Mouse (Mus musculus): Measurements from ENCODE around the gene Bglap2.
"Not testable (repeated sequence)": the region's sequence is repeated elsewhere in the genome, so short reads cannot be mapped to it uniquely, and the experiment has no call there.

Gene Bglap2

GRCm38 (mm10) chr3:88393776-88394375 lies 15.4 kb upstream of the Bglap2 start:
- no peak for DNase-seq (ENCODE audit: low read depth, low spot score)

GRCm38 (mm10) chr3:88384364-88384763 lies 5.9 kb upstream of the Bglap2 start, which contains the start of gene Bglap:
TSS of gene Bglap (minus strand) at chr3:88384464.
- no peak for DNase-seq (ENCODE audit: low read depth, low spot score)

DNA sequence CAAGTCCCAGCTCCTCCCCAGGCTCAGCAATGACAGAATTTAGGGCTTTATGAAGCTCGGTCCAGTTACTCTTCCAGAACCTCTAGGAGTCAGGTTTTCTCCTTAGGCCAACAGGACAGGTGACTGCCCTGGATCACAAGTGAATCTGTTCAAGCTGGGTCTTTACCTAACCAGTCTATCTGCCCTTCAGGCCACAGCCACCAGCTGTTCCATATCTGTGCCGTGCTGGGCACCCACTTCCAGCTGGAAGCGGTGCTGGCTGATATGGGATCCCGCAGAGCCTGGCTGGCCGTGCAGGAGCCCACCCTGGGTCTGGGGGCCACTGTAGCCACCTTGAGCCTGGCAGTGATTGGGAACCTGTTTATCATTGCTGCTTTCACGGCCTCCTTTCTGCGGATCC lies 3.9 kb upstream of the Bglap2 start:
- DNase-seq (ENCODE audit: low read depth, low spot score): not testable (repeated sequence)

- DNase-seq (ENCODE audit: low read depth, low spot score): not testable (repeated sequence)
Measured at GRCm38 (mm10) chr3:88381389-88382315, 3.2 kb upstream of the Bglap2 start.

DNA sequence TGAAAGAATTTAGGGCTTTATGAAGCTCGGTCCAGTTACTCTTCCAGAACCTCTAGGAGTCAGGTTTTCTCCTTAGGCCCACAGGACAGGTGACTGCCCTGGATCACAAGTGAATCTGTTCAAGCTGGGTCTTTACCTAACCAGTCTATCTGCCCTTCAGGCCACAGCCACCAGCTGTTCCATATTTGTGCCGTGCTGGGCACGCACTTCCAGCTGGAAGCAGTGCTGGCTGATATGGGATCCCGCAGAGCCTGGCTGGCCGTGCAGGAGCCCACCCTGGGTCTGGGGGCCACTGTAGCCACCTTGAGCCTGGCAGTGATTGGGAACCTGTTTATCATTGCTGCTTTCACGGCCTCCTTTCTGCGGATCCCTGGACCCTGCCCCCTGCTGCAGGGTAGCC lies 1.9 kb downstream of the Bglap2 start:
- not testable (repeated sequence) for DNase-seq (ENCODE audit: low read depth, low spot score)

GRCm38 (mm10) chr3:88375750-88376626 lies 2.5 kb downstream of the Bglap2 start:
- DNase-seq (ENCODE audit: low read depth, low spot score): not testable (repeated sequence)

DNA sequence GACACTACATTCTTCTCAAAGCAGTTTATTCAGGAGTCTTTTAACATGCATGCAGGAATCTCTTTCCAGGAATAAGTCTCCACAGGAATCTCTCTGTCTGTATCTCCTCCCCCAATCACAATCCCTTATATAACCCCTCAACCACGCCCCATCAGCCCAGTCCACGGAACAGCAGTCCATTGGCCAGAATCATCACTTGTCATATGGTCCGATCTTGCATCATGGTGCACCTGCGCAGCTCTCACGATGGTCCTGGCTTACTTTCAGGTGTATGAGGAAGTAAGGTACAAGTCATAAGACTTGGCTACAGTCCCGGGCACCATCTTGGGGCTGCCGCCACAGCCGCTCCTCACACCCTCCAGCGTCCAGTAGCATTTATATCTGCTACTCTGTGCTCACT lies 5.9 kb downstream of the Bglap2 start, which contains the start of gene Bglap3:
Gene Bglap3 (minus strand): TSS at position 101 of the 400 bp plus-strand sequence.
- DNase-seq (ENCODE audit: low read depth, low spot score): not testable (repeated sequence)

- not testable (repeated sequence) for DNase-seq (ENCODE audit: low read depth, low spot score)
Measured at GRCm38 (mm10) chr3:88368511-88368910, 10.0 kb downstream of the Bglap2 start.

DNA sequence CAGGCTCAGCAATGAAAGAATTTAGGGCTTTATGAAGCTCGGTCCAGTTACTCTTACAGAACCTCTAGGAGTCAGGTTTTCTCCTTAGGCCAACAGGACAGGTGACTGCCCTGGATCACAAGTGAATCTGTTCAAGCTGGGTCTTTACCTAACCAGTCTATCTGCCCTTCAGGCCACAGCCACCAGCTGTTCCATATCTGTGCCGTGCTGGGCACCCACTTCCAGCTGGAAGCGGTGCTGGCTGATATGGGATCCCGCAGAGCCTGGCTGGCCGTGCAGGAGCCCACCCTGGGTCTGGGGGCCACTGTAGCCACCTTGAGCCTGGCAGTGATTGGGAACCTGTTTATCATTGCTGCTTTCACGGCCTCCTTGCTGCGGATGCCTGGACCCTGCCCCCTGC lies 11.0 kb downstream of the Bglap2 start:
- not testable (repeated sequence) for DNase-seq (ENCODE audit: low read depth, low spot score)

DNA sequence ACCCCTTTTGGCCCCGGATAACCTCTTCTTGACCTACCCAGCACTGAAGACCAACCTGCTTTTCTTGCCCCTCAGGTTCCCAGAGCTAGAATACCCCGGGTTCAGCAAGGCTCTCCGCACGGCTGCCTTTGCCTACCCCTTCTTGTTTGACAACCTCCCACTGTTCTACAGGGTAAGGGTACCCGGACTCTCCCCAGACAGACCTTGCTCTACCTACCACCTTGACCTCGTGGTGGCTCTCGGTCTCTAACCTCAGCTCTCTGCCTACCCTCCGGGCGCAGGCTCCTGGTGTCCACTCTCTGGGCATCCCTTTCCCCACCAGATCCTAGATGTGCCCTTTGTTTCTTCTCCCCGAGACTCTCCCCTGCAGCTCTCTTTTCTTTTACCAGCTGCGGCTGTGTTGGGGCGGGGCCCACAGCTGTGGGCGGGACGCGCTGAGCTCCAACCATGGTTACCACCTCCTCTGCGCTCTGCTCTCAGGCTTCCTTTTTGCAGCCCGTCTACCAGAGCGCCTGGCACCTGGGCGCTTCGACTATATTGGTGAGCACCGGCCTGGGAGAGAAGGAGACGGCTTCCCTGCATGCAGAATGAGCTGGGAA lies 11.6 kb downstream of the Bglap2 start:
- not testable (repeated sequence) for DNase-seq (ENCODE audit: low read depth, low spot score)

- no peak for DNase-seq (ENCODE audit: low read depth, low spot score)
Measured at GRCm38 (mm10) chr3:88365705-88366361, 12.7 kb downstream of the Bglap2 start.

- DNase-seq (ENCODE audit: low read depth, low spot score): no peak
Measured at GRCm38 (mm10) chr3:88364337-88364736, 14.2 kb downstream of the Bglap2 start, which contains the start of gene Paqr6. TSS of gene Paqr6 (plus strand) at chr3:88364584.

DNA sequence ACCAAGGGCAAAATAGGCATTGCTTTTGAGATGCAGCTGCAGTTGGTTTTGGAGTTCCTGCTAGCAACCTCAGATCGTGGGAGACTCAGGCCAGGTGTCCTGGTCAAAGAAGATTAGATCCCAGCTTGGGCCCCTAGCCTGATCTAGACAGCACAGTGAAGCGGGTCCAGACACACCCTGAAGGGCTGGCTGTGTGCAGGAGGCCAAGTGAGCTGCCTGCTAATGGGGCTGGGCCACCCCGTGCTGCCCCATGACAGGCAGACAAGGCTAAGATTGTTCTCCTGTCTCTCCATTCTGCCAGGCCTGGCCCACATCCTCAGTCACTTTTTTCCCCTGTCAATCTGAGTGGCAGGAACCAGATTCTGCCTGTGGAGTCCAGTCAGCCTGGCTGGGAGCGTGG lies 14.8 kb downstream of the Bglap2 start:
- DNase-seq (ENCODE audit: low read depth, low spot score): no peak

DNA sequence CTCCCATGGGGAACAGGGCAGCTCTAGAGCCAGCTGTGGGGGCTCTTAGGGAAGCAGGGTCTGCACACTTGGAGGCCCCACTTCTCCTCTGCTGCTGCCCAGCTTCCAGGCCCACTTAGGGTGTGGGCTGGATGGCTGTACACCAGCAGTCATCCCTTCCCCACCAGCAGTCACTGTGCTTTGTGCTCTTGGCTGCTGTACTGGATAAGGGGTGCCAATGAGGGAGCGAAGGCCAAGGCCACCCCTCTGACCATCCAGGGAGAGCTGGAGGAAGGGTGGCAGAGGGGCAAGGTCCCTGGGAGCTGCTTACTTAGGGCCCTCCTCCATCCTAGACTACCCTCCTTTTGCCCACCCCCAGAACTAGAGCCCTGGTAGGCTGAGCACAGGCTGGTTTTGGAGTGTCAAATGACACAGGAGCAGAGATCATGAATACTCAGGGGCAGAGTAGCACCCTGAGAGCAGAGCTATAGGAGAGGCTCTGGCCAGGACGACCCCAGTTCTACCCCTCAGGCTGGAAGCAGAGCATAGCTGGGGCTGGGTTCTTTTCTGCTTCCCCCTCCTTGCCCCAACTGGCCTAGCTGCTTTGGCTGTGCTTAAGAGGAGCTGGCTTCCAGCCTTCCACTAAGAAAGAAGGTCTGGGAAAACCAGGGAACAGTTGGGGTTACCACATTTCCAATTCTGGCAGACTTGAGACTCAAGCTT lies 16.7 kb downstream of the Bglap2 start:
- DNase-seq (ENCODE audit: low read depth, low spot score): no peak

GRCm38 (mm10) chr3:88361096-88361495 lies 17.4 kb downstream of the Bglap2 start:
- no peak for DNase-seq (ENCODE audit: low read depth, low spot score)

DNA sequence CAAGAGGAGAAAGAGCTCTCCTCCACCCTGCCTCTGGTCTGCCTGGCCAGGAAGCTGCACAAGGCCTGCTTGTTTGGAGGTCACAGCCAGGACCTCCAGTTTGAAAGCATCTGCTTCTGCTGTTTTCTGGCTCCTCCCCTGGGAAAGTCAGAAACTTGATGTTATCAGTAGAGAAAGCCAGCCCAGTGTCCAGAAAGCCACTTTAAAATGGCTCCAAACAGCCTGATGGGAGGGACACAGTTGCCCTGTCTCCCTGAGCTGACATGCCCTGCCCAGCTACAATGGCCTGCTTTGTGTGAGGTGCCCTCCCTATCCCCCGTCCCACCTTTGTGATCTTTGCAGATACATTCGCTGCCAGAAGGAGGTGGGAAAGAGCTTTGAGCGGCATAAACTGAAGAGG lies 18.5 kb downstream of the Bglap2 start:
- no peak for DNase-seq (ENCODE audit: low read depth, low spot score)

GRCm38 (mm10) chr3:88359584-88359983 lies 18.9 kb downstream of the Bglap2 start:
- DNase-seq (ENCODE audit: low read depth, low spot score): no peak

DNA sequence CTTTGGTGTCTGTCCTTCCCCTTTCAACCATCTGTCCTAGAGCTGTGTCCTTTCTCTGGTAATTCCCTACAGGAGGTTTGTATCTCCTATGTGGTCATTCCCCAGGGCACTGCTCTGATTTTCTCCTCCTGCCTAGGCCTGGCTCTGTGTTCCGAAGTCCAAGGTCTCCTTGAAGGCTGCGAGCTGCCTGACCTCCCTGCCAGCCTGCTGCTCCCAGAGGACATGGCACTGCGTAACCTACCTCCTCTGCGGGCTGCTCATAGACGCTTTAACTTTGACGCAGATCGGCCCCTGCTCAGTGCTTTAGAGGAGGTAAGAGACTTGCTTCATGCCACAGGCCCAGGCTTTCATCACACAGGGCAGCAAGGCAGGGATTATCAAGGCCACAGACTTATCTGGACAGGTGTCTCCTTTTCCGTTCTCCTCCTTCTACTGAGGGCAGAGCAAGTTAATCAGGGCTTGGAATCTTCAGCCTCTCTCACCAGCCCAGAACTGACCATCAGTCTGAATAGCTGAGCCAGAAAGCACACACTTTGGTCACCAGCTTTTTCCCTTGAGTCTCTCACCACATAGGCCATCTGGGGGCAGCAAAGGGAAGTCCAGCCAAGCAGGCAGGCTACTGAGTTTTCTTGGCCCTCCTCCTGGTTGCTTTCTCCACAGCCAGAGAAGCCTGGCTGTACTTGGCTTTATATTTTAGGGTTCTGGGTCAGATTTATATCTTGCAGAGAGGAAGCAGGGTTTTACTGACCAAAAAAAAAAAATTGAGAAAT lies 23.9 kb downstream of the Bglap2 start:
- no peak for DNase-seq (ENCODE audit: low read depth, low spot score)

DNA sequence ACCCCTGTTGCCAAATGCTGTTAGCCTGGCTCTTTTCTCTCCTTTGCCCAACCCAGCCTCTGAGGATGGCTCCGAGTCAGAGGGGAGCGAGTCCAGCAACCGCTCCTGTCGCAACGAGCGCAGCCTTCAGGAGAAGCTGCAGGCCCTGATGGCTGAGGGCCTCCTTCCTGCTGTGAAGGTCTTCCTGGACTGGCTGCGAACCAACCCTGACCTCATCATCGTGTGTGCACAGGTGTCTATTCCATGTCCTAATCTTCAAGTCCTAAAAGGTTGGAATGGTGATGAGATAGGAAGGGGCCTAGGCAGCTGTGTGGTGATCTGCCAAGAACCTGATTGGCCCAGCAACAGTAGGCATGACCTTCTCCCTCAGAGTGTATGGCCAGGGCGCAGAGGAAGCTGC lies 25.6 kb downstream of the Bglap2 start:
- no peak for DNase-seq (ENCODE audit: low read depth, low spot score)
